Mouse (Mus musculus) inflammation-experienced regulatory T-cells, adult 6 months (primary cell): Measurements from ENCODE around the gene Keap1. TPM values are rescaled to one million over a fixed set of nuclear protein-coding genes. Genes with fewer than 3 reads are reported as not detected.
A peak's percentile ranks its signal among the peaks of the same experiment; 100 is the strongest.
"Not testable (repeated sequence)": the region's sequence is repeated elsewhere in the genome, so short reads cannot be mapped to it uniquely, and the experiment has no call there.

Experiments
- ATAC-seq: one replicate; pipeline ENCODE4 v1.8.0; 2017
- polyA plus RNA-seq, 3 experiments: library from polyadenylated mRNA; unstranded; fragments of 100-300 nt; shearing (Covaris generic); gene quantifications; one replicate each; pipeline ENCODE4 v1.2.1; 2017

The Keap1 gene
- polyA plus RNA-seq, 3 experiments from 2014 or later = 20.8 to 28.9 (median 21.5) TPM

DNA sequence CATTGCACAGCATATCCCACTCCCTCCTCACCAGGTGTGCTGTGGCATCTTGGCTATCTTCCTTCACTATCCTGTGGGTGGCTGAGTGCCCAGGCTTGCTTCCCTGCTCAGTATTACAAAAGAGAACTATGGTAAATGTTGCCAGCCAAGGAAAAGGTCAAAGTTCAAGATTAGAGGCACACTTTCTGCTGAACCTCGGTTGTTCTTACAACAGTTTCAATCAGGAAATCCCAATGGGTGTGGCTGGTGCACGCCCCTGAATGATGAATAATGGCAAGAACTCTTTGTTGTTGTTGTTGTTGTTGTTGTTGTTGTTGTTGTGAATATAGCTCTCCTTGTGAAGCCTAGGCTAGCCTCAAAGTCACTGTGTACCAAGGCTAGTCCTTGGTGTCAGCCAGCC is 22.7 kb upstream of the Keap1 start:
- ATAC-seq = no peak

DNA sequence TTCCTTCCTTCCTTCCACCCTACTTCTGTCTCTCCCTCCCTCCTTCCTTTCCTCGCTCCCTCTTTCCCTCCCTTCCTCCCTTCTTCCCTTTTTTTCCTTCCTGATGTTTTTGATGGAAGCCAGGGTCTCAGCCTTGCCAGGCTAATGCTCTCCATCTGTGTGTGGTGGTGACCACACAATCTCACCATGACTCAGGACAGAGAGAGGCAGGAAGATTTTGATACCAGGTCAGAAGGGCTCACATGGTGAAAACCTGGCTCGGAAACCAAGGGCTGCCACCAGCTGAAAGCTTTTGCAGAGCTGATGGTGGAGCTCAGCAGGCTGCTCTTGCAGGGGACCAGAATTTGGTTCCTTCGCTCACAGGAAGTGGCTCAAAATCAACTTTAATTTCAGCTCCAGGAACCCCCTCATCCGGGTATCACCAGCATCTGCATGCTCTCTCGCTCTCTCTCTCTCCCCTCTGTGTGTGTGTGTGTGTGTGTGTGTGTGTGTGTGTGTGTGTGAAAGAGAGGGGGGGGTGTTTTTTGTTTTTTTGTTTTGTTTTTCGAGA is 21.4 kb upstream of the Keap1 start:
- ATAC-seq = no peak

DNA sequence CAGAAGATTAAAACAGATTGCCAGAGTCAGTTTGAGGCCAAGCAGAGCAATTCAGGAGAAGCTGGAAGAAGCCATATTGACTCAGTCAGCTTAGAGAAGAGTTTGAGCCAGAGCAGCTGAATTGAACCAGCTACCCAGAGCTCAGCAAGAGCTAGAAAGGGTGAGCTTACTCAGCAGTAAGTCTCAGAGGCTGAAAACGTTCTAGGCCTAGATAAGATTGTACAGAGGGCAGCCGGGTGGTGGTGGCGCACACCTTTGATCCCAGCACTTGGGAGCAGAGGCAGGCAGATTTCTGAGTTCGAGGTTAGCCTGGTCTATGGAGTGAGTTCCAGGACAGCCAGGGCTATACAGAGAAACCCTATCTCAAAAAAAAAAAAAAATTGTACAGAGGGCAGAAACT is 17.2 kb upstream of the Keap1 start:
- ATAC-seq = not testable (repeated sequence)

DNA sequence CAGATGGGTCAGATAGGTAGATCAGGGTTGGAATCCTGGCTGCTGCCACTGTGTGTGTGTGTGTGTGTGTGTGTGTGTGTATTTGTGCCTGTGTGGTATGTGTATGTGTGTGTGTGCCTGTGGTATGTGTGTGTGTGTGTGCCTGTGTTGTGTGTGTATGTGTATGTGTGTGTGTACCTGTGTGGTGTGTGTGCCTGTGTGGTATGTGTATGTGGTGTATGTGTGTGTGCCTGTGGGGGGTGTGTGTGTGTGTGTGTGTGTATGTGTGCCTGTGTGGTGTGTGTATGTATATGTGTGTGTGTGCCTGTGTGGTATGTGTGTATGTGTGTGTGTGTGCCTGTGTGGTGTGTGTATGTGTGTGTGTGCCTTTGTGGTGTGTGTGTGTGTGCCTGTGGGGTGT is 15.5 kb upstream of the Keap1 start:
- no peak for ATAC-seq

DNA sequence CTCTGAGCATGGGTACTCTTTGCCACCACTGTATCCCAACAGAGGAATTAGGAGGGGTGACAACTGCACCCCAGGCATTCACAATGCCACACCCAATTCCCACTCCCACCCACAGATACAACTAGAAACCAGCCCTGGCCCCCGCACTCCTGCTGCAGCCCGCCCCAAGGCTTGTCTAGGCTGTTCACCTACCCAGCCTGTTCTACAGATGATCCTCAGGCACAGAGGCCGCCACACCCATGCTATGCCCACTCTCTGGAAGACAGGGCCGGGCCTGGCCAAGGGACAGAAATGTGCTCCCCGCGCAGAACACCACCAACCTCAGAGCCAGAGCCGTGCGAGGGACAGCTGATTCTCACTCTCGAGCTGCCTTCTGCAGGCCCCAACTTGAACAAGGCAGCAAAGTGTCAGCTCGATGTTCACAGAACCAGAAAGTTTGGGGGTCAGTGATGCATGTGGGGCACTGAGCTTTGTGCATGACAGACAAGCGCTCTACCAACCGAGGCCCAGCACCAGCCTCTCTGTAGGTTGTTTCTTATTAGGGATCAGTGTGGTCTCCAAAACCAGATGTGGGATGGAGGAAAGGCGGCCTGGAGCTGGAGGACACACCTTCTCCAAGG is 12.1 kb upstream of the Keap1 start:
- ATAC-seq = no peak

DNA sequence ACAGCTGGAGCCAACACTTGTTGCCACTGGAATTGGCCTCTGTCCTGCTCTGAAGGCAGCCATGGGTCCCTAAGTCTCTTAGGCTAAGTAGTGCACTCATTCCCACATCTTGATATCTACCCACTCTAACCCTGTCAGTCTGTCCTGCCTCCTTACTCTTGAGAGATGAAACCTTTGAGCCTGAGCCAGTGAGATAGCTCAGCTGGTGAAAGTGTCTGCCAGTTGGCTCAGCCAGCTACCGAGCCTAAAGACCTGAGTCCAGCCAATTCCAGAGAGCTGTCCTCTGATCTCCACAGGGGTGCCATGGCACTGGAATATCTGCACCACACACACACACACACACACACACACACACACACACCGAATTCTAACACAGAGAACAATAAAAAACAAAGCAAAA is 11.3 kb upstream of the Keap1 start:
- no peak for ATAC-seq

DNA sequence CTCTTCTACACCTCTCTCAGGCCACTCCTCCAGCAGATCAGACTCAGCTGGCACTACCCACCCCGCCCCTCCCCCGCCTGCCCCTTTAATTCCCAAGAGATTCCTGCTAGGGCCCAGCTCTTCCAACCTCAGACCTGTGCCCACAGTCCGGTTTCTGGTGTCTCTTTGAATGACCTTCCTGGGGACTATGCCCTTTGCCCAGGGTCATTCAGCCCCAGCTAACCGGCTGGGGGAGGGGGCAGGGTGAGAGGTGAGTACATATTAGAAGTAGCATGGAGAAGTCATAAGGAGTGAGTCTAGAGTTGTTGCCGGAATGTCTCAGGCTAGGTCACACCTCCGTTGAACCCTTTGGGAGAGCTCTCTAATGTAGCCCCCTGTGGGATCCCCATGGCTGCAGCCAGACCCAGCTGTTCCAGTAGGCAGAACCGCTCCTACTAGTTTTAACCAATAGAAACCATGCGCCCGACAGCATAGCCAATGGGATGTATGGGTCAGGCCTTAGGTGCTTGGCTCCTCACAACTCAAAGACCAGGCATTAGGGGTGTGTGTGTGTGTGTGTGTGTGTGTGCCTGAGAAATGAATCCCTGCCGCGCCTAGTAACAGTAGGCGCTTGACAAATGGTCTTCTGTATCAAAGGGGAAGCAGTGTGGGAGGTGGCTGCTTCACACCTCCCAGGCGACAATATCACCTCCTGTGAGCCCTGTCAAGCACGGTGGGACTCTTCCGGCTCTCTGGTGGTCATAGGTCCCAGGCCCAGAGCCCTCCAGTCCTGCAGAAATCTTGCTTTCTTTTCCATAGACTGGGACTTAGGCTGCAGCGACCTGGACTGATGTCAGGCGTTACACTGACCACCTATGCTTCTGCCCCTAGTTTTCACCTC is 10.7 kb upstream of the Keap1 start:
- no peak for ATAC-seq

DNA sequence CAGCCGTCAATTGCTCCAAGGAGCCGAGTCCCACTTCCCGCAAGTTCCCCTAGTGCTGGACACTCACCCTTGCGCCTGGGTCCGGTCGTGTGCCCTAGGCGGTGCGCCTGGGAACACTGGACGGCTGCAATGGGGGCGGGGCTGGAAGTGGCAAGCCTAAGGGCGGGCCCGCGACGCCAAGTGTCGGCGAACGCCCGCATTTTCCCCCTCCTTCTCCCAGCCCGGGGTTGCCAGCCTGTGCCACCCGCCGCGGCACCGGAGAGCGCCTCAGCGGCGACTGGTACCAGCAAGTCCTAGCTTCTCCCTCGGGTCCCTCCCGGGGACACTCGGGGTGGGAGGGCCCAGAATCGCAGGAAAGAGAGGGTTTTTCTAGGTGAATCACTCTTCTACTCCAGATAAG is 9.2 kb upstream of the Keap1 start, which contains the start of gene S1pr5:
Gene S1pr5 (minus strand): TSS at position 118 of the 400 bp plus-strand sequence.
- ATAC-seq = no peak

DNA sequence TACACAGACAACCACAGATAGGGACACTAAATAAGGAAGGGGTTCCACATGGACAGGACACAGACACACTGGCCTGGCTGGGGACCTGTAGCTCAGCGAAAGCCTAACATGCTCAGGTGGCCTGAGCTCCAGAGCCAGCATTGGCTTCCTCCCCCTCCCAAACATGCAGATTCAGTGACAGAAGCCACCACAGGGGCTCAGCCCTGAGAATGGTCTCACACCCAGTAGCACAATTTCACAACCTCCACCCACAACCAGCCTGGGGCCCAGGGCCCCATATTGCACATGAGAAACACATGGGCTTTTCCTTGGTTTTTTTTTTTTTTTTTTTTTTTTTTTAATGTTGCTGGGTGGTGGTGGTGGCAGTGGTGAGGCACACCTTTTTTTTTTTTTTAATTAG is 7.2 kb upstream of the Keap1 start:
- ATAC-seq = no peak

DNA sequence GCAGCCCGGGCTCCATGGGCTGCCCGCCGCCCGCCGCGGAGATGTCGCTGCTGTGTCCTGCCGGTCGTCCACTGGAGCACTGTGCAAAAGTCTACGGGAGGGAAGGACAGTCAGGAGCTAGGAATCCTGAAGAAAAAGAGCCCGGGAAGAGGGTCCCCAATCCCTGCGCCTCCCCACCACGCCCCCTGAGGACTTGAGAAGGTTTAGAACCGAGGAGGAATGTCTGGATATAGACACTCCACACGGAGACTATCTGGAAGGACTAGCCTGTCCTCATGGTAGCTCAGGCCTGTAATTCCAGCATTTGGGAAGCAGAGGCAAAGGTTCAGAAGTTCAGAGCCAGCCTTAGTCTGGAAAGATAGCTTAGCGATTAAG is 5.9 kb upstream of the Keap1 start:
- no peak for ATAC-seq

DNA sequence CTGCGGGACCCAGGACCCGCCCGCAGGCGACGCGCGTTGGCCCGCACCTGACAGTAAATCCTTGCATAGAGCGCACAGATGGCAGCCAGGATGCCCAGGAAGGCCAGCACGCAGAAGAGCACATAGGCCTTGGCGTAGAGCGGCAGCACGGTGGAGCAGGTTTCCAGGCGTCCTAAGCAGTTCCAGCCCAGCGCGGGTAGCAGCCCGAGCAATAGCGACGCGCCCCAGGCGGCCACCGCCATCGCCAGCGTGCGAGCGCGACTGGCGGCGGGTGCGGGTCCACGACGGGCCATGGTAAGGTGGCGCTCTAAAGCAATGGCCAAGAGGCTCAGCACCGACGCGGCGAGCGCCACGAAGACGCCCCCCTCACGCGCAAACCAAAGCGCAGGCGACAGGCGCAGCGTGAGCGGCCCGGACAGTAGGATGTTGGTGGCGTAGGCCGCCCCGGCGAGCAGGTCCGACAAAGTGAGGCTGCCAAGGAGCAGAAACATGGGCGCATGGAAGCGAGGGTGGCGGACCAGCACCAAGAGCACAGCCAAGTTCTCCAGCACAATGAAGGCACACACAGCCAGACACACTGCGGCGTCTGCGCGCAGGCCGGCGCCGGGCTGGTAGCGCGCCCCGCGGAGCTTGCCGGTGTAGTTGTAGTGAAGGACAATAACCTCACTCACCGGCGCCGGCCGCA is 5.4 kb upstream of the Keap1 start:
- no peak for ATAC-seq

DNA sequence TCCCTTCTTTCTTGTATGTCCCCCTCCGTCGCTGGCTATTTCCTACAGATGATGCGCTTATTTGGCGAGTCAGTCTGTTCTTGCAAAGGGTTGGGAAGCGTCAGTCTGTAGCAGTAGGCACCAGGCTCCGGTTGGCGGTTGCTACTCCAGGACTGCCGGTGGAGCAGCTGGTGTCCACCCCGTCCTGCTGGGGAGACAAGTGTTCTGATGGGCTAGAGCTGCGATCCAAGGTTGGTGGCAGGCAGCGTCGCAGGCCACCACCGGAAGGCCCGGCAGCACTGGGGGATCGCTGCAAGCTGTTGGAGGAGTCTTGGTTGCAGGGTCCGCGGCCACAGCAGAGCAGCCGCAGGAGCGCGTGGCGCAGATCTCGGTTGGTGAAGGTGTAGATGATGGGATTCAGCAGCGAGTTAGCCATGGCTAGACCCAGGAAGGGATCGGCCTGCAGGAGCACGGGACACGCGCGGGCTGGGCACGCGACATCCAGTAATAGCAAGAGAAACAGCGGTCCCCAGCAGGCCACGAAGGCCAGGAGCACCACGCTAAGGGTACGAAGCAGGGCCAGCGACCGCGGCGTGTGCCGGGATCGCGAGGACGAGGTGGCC is 4.8 kb upstream of the Keap1 start:
- ATAC-seq = no peak

DNA sequence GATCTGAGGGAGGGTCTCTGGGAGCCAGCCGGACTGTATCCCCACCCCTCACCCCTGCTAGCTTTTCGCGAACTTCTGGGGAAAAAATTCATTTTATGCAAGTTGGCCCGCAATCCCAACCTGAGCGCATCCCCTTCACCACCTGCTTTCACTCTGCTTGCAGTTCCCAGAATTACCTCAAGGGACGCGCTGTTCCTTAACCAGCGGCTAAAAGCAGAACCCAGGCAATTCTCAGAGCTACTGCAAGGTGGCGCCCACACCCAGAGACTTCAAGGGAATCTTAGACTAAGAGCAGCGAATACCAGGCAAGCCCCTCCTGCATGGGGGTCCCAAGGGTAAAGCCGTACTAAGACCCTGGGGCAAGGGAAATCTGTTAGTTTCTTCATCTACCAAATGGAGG is 2.2 kb upstream of the Keap1 start:
- peak; percentile 72 for ATAC-seq

DNA sequence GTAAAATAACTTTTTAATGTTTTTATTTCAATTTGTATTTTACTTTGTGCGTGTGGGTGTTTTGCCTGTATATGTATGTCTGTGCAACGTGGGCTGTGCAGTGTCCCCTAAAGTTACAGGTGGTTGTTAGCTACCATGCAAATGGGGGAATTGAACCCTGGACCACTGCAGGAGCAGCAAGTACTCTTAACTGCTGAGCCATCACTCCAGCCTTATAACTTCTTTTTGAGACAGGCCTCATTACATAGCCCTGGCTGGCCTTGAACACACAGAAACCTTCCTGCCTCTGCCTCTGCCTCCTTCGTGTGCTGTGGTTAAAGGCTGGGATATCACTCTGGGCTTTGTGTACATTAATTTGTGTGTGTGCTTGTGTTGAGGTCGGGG is 296 bp upstream of the Keap1 start:
- ATAC-seq = no peak

DNA sequence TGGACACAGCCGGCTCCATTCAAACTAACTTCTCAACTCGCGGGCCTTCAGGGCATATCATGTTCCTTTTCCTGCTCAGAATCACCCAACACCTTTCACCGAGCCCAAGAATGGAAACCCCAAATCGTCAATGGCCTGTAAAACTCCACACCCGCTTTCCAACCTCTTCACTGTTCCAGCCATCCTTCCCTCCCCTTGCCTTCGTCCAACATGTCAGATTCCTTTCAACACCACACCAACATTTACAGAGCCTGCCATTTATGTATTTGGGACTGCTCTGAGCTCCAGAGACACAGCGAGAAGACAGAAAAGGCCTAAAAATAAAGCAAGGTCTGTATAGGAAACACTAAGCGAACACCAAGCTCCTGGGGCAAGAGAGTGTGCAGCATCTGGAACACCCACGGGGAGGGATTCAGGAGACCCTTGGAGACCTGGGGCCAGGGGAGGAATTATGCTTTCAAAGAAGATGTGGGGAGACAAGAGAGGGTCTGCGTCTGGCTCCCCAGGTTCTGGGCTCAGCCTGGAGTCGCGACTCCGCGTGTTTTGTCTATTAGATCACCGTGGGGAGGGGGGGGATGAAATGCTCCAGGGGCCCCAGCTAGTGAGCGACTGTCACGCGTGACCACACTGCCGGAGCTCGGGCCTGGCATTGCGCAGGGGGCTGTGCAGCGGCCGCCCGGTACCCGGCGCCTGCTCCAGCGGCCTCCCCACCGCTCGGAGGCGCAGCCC is 993 bp downstream of the Keap1 start:
- ATAC-seq = no peak

DNA sequence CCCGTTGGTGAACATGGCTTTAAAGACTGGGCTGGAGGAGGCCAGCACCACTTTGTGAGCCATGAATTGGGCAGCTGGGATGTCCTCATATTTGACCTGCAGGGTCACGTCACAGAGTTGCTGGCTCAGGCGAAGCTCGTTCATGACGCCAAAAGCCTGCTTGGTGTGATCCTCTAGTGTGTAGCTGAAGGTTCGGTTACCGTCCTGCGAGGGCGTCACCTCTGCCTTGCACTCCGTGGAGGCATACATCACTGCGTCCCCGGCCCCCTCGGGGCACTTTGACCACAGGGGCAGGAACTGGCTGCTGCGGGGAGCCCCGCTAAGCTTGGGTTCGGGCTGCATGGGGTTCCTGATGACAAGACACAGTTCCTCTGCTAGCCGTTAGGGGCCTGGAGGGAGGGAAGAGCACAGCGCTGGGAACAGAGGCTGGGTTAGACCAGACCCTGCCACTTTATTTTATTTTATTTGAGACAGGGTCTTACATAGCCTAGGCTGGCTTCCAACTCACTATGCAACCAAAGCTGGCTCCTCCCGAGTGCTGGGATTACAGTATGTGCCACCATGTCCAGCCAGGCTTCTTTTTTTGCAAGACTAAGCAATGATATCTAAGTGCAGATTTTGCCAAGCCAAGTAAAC is 1.7 kb downstream of the Keap1 start:
- no peak for ATAC-seq

DNA sequence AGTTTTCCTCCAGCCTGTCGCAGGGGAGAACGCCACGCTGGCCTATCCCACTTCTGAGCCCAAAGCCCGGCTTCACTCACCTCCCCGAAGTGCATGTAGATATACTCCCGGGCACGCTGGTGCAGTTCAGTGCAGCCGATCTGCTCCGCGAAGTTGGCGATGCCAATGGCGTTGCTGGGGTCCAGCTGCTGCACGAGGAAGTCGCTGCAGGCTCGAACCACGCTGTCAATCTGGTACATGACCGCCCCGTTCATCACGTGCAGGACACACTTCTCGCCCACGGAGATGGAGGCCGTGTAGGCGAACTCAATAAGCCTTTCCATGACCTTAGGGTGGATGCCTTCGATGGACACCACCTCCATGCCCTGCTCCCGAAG is 2.2 kb downstream of the Keap1 start:
- ATAC-seq = no peak

DNA sequence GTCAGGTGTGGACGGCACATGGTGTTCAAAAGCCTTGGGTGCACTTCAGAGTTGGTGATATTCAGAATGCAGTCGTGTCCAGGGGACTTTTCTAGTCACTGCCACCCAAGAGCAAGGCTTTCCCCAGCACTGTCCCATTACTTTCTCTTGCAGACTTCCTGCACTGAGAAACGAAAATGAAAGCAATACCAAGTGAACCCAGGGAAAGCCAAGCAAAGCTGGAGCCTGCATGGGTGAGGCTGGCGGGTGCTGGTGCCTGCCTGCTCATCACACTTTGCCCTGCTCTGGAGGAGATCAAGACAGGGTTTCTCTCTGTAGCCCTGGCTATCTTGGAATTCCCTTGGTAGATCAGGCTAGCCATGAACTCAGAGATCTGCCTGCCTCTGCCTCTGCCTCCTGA is 3.8 kb downstream of the Keap1 start:
- ATAC-seq = peak; percentile 68

DNA sequence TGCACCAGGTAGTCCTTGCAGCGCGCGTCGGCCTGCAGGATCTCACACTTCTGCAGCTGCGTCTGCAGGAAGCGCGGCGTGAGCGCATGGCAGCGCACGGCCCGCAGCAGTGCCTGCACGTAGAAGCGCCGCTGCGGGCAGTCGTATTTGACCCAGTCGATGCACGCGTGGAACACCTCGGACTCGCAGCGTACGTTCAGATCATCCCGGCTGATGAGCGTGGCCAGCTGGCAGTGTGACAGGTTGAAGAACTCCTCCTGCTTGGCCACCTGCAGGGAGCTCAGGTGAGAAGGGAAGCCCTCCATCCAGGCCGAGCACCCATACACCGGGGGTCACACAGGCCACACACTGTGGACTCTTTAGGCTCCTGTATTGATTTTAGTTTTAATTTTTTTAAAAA is 5.4 kb downstream of the Keap1 start:
- ATAC-seq = no peak

DNA sequence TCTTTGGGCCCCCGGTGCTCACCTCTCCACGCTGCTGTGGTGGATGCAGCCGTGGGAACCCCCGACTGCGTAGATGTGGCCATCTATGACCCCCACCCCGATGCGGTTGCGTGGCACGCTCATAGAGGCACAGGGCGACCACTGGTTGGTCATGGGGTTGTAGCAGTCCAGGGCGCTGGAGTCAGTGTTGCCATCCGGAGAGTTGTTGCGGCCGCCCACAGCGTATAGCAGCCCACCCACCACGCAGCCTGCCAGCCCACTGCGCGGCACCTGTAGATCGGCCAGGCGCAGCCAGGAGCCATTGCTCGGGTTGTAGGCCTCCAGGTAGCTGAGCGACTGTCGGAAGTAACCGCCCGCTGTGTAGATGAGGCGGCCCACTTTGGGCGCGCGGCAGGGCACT is 5.8 kb downstream of the Keap1 start:
- no peak for ATAC-seq

DNA sequence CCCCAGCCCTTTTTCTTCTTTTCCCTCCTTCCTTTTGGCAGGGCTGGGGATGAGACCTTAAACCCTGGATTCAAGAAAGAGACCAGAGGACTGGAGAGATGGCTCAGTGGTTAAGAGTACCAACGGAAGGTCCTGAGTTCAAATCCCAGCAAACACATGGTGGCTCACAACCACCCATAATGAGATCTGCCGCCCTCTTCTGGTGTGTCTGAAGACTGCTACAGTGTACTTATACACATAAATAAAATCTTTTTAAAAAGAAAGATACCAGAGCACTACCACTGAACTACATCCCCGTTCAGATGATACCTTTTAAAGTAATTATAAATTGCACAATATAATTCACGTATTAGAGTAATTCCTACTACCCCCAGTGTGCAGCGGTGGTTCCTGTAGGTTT is 6.3 kb downstream of the Keap1 start:
- ATAC-seq = no peak

DNA sequence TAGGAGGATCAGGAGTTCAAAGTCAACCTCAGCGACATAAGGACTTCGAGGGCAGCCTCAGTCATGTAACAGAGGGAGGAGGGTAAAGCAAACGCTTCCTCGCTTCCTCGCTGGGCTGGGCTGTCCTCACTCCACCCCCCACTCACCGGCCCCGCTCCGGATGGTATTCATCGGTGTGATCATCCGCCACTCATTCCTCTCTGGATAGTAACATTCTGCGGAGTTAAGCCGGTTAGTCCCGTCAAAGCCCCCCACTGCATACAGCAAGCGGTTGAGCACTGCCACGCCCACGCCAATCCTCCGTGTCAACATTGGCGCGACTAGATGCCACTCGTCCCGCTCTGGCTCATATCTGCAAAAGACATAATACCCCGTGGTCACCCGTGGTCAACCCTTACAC is 7.6 kb downstream of the Keap1 start:
- no peak for ATAC-seq
